Mouse (Mus musculus) limb, embryonic 11.5 days (tissue): ENCODE measurements around the gene Acad10. TPM values are rescaled to one million over a fixed set of nuclear protein-coding genes. Genes with fewer than 3 reads are reported as not detected.

ENCODE experiments used
- ATAC-seq: fragments of 200-750 bp; cut with Nextera tagmentation; 2 replicates; pipeline ENCODE4 v1.8.0; 2017; ENCODE audit warnings: low read depth; ENCODE audit not compliant: insufficient number of reproducible peaks, low FRiP score, low TSS enrichment
- DNase-seq: peaks from one replicate; pipeline ENCODE4 v3.0.0-alpha.2; 2015; ENCODE audit warnings: low spot score
- H3K27ac ChIP-seq: fragments of 300-500 bp; sonication (generic); replicated peaks from 2 replicates; pipeline ENCODE4 v1.5.1; 2014; ENCODE audit warnings: low read depth, mild to moderate bottlenecking, low read length
- H3K27me3 ChIP-seq: fragments of 300-500 bp; sonication (generic); 2 replicates; pipeline ENCODE4 v1.6.1; 2014; ENCODE audit warnings: mild to moderate bottlenecking, low read length, mixed read lengths; ENCODE audit not compliant: control insufficient read depth, insufficient read depth
- H3K36me3 ChIP-seq: fragments of 300-500 bp; sonication (generic); 2 replicates; pipeline ENCODE4 v1.6.1; 2014; ENCODE audit warnings: mild to moderate bottlenecking, low read length, moderate library complexity, mixed read lengths; ENCODE audit not compliant: control insufficient read depth, insufficient read depth
- H3K4me1 ChIP-seq: fragments of 300-500 bp; sonication (generic); 2 replicates; pipeline ENCODE4 v1.6.1; 2014; ENCODE audit warnings: low read length, mixed read lengths; ENCODE audit not compliant: control insufficient read depth, insufficient read depth
- H3K4me2 ChIP-seq: fragments of 300-500 bp; sonication (generic); 2 replicates; pipeline ENCODE4 v1.6.1; 2014; ENCODE audit warnings: low read depth, mild to moderate bottlenecking, moderate library complexity; ENCODE audit not compliant: severe bottlenecking
- H3K4me3 ChIP-seq: fragments of 300-500 bp; sonication (generic); 2 replicates; pipeline ENCODE4 v1.5.1; 2014; ENCODE audit warnings: low read depth, low read length
- H3K9ac ChIP-seq: fragments of 300-500 bp; sonication (generic); 2 replicates; pipeline ENCODE4 v1.6.1; 2014; ENCODE audit warnings: mild to moderate bottlenecking, low read length
- H3K9me3 ChIP-seq: fragments of 300-500 bp; sonication (generic); 2 replicates; pipeline ENCODE4 v1.6.1; 2016; ENCODE audit warnings: low read length; ENCODE audit not compliant: control insufficient read depth
- WGBS: fragments of 180-500 bp; shearing (Covaris S2); extraction: QIAGEN DNeasy Blood & Tissue Kit; methylation state at CpG from one replicate; pipeline ENCODE4 v1.1.7; 2014; 5-methylcytosine and 5-hydroxymethylcytosine counted together
- polyA plus RNA-seq: library from polyadenylated mRNA; unstranded; fragments of >200 nt; fragmentation: Nextera tagmentation; extraction: Ambion mirVana; gene quantifications from 2 replicates; pipeline ENCODE4 v1.2.1, GENCODE M21; 2014

Acad10 gene
- polyA plus RNA-seq, 1 experiment from 2014 or later = 1.3 TPM

GRCm38 (mm10) chr5:121597991-121598537 lies 62.2 kb downstream of the Acad10 start:
- no peak overlapping the region for H3K4me2 ChIP-seq
- WGBS = 78% methylated on average over 7 of the region's 7 CpGs
- H3K9ac ChIP-seq = no peak overlapping the region
- no peak overlapping the region for H3K4me3 ChIP-seq
- no peak overlapping the region for H3K27ac ChIP-seq
- no peaks in the 10 kb centered on the region for H3K36me3 ChIP-seq
- no peaks in the 10 kb centered on the region for H3K27me3 ChIP-seq
- H3K9me3 ChIP-seq = no peaks in the 10 kb centered on the region
- peaks cover 4% of the 10 kb centered on the region; the same call in 1 of the 2 replicates for H3K4me1 ChIP-seq
- DNase-seq (no peak), ATAC-seq (no peak)

- Histone ChIP-seq H3K4me2 (no peak overlapping the region), H3K36me3 (no peaks in the 10 kb centered on the region), H3K9me3 (no peaks in the 10 kb centered on the region), H3K4me3 (no peak overlapping the region), H3K9ac (no peak overlapping the region), H3K27me3 (no peaks in the 10 kb centered on the region), H3K4me1 (peaks cover 8% of the 10 kb centered on the region), H3K27ac (no peak overlapping the region)
- whole genome bisulfite sequencing = 70% methylated on average over 4 of the region's 4 CpGs
- ATAC-seq (no peak), DNase-seq (no peak)
These were observed 63.0 kb downstream of the Acad10 start for GRCm38 (mm10) chr5:121597332-121597731.

- Histone ChIP-seq H3K9me3 (no peaks in the 10 kb centered on the region), H3K36me3 (no peaks in the 10 kb centered on the region), H3K27me3 (no peaks in the 10 kb centered on the region), H3K27ac (no peak overlapping the region), H3K9ac (no peak overlapping the region), H3K4me1 (peaks cover 10% of the 10 kb centered on the region), H3K4me3 (no peak overlapping the region), H3K4me2 (no peak overlapping the region)
- DNase-seq (no peak), ATAC-seq (no peak)
- 76% methylated on average over 6 of the region's 6 CpGs for WGBS
These were observed 64.1 kb downstream of the Acad10 start for GRCm38 (mm10) chr5:121596226-121596625.

GRCm38 (mm10) chr5:121595758-121596157 lies 64.6 kb downstream of the Acad10 start:
- DNase-seq = no peak
- Histone ChIP-seq H3K4me3 (no peak overlapping the region), H3K27ac (no peak overlapping the region), H3K27me3 (no peaks in the 10 kb centered on the region), H3K9me3 (no peaks in the 10 kb centered on the region), H3K9ac (no peak overlapping the region), H3K4me2 (no peak overlapping the region), H3K4me1 (peaks cover 10% of the 10 kb centered on the region), H3K36me3 (no peaks in the 10 kb centered on the region)
- ATAC-seq = no peak
- 87% methylated on average over 6 of the region's 6 CpGs for WGBS

GRCm38 (mm10) chr5:121594714-121595313 lies 65.5 kb downstream of the Acad10 start:
- Histone ChIP-seq H3K36me3 (no peaks in the 10 kb centered on the region), H3K27me3 (no peaks in the 10 kb centered on the region), H3K9me3 (no peaks in the 10 kb centered on the region), H3K27ac (no peak overlapping the region), H3K4me1 (peaks cover 10% of the 10 kb centered on the region), H3K4me3 (no peak overlapping the region), H3K4me2 (no peak overlapping the region), H3K9ac (no peak overlapping the region)
- WGBS = 89% methylated on average over 6 of the region's 6 CpGs
- ATAC-seq (no peak), DNase-seq (no peak)

- H3K27ac ChIP-seq = peak within 1 kb of the TSS; percentile 57
- peak within 1 kb of the TSS; percentile 67 for H3K9ac ChIP-seq
- H3K9me3 ChIP-seq = no peaks in the 10 kb centered on the region
- H3K27me3 ChIP-seq = no peaks in the 10 kb centered on the region
- peak within 1 kb of the TSS; percentile 89 for H3K4me2 ChIP-seq
- peaks cover 10% of the 10 kb centered on the region for H3K4me1 ChIP-seq
- ATAC-seq (peak; percentile 89), DNase-seq (peak; percentile 92)
- WGBS = 3% methylated on average over 47 of the region's 47 CpGs
- H3K4me3 ChIP-seq = peak within 1 kb of the TSS; percentile 65
- H3K36me3 ChIP-seq = no peaks in the 10 kb centered on the region
These were observed 66.6 kb downstream of the Acad10 start, which contains the start of gene Aldh2 for GRCm38 (mm10) chr5:121593451-121594401. Aldh2 (minus strand) TSS chr5:121593824.

- Histone ChIP-seq H3K27ac (peak overlapping the region; percentile 57), H3K4me1 (peaks cover 10% of the 10 kb centered on the region), H3K4me2 (peak overlapping the region; percentile 89), H3K27me3 (no peaks in the 10 kb centered on the region), H3K36me3 (no peaks in the 10 kb centered on the region), H3K9ac (peak overlapping the region; percentile 67), H3K4me3 (peak overlapping the region; percentile 65), H3K9me3 (no peaks in the 10 kb centered on the region)
- 4% methylated on average over 33 of the region's 33 CpGs for WGBS
- ATAC-seq (peak; percentile 18; the same call in 1 of the 2 replicates), DNase-seq (peak; percentile 22)
These were observed 67.4 kb downstream of the Acad10 start for GRCm38 (mm10) chr5:121592816-121593407.
